Mouse (Mus musculus): ENCODE results near the gene Fbxo33. TPM values are rescaled to one million over a fixed set of nuclear protein-coding genes. Genes with fewer than 3 reads are reported as not detected.

Fbxo33 gene
- polyA plus RNA-seq, 1 experiment from 2014 or later, result 7.2 TPM

- no peak overlapping the region for H3K4me3 ChIP-seq
- no peak for ATAC-seq (ENCODE audit: low FRiP score)
- no peaks in the 10 kb centered on the region for H3K4me1 ChIP-seq (replicated peaks)
- H3K27me3 ChIP-seq, result no peaks in the 10 kb centered on the region
- H3K9ac ChIP-seq, result no peak overlapping the region
- no peaks in the 10 kb centered on the region for H3K9me3 ChIP-seq
- no peak overlapping the region for H3K27ac ChIP-seq
- H3K36me3 ChIP-seq, result peaks cover 33% of the 10 kb centered on the region
- H3K4me2 ChIP-seq, result no peak overlapping the region
- 91% methylated on average over 9 of the region's 9 CpGs for WGBS
Observed at GRCm38 (mm10) chr12:59194341-59195003, 25.1 kb downstream of the Fbxo33 start.

DNA sequence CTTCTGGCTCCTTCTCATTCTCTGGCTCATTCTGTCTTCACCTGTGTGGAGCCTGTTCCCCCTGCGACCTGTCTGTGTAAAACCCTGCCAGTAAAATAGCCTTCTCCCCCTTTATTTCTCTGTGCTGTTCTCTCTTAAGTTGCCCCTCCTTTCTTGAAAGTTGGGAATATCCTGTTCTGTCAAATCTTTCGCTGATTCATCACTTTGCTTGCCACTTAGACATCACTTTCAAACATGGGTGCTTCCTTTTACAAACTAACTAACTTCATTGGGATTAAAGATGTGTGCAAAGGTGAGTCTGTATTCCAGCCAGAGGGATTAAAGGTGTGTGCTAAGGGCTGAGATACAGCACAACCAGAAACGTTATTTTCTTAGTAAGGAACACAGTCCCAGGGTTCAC is 25.9 kb downstream of the Fbxo33 start:
- no peak overlapping the region for H3K4me2 ChIP-seq
- peaks cover 31% of the 10 kb centered on the region for H3K36me3 ChIP-seq
- H3K9ac ChIP-seq, result no peak overlapping the region
- H3K27ac ChIP-seq, result no peak overlapping the region
- H3K4me1 ChIP-seq (replicated peaks), result no peaks in the 10 kb centered on the region
- no peaks in the 10 kb centered on the region for H3K27me3 ChIP-seq
- H3K4me3 ChIP-seq, result no peak overlapping the region
- 94% methylated on average over 3 of the region's 3 CpGs for WGBS
- H3K9me3 ChIP-seq, result no peaks in the 10 kb centered on the region
- ATAC-seq (ENCODE audit: low FRiP score), result no peak

DNA sequence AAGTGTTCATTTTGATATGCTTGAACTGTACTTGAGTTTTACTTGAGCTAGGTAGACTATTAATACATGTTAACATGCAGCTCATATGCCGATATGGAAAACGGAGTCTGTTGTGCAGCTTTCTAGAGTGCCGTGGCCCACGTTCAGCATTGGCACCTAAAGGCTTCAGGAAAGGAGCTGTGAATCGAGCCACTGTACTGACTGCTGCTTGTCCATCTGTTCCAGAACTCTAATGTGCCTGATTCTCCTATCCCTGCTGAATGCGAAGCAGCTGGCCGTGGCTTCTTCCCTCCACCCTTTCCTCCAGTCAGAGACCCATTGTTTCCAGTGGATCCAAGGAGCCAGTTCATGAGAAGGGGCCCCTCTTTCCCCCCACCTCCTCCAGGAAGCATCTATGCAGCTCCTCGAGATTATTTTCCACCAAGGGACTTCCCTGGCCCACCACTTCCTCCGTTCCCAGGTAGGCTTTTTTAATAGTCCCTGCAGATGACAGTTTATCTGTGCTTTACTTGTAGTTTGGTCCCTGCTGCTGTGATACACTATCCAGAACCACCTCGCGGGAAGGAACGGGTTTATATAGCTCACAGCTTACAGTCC is 31.3 kb downstream of the Fbxo33 start:
- H3K4me3 ChIP-seq, result no peak overlapping the region
- 92% methylated on average over 12 of the region's 12 CpGs for WGBS
- H3K36me3 ChIP-seq, result peaks cover 64% of the 10 kb centered on the region
- no peak overlapping the region for H3K4me2 ChIP-seq
- no peak for ATAC-seq (ENCODE audit: low FRiP score)
- H3K27me3 ChIP-seq, result no peaks in the 10 kb centered on the region
- H3K9me3 ChIP-seq, result no peaks in the 10 kb centered on the region
- no peak overlapping the region for H3K27ac ChIP-seq
- H3K4me1 ChIP-seq (replicated peaks), result no peaks in the 10 kb centered on the region
- H3K9ac ChIP-seq, result no peak overlapping the region

GRCm38 (mm10) chr12:59177814-59178213 is 41.7 kb downstream of the Fbxo33 start:
- peak; percentile 57; the same call in 1 of the 2 replicates for ATAC-seq (ENCODE audit: low FRiP score)
- no peaks in the 10 kb centered on the region for H3K4me1 ChIP-seq (replicated peaks)
- WGBS, result 87% methylated on average over 3 of the region's 3 CpGs
- H3K27me3 ChIP-seq, result no peaks in the 10 kb centered on the region
- no peak overlapping the region for H3K27ac ChIP-seq
- no peak overlapping the region for H3K9ac ChIP-seq
- no peaks in the 10 kb centered on the region for H3K9me3 ChIP-seq
- peaks cover 68% of the 10 kb centered on the region for H3K36me3 ChIP-seq
- H3K4me3 ChIP-seq, result no peak overlapping the region
- no peak overlapping the region for H3K4me2 ChIP-seq

GRCm38 (mm10) chr12:59169935-59170334 is 49.6 kb downstream of the Fbxo33 start:
- H3K4me1 ChIP-seq (replicated peaks), result no peaks in the 10 kb centered on the region
- no peak overlapping the region for H3K4me3 ChIP-seq
- no peak overlapping the region for H3K27ac ChIP-seq
- H3K9ac ChIP-seq, result no peak overlapping the region
- WGBS, result 87% methylated on average over 4 of the region's 4 CpGs
- H3K36me3 ChIP-seq, result peaks cover 31% of the 10 kb centered on the region
- no peak overlapping the region for H3K4me2 ChIP-seq
- H3K9me3 ChIP-seq, result no peaks in the 10 kb centered on the region
- H3K27me3 ChIP-seq, result no peaks in the 10 kb centered on the region
- ATAC-seq (ENCODE audit: low FRiP score), result no peak

DNA sequence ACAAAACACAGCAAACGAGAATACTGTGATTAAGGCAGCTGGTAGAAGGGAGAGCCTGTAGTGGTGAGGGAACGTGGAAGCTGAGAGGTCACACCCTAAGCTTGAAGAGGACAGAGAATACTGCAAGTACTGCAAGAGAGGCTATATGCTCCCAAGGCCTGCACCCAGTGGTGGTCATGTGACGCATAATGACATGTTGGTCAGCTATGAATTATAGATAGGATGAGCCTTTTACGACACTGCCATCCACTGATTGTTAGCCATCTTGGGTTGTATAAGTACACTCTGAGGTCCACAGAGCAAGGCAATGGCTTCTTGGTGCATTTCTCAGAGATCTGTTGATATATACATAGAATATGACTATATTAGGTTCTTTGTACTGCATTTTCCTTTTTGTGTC is 53.0 kb downstream of the Fbxo33 start:
- Histone ChIP-seq H3K27ac (no peak overlapping the region), H3K27me3 (no peaks in the 10 kb centered on the region), H3K36me3 (peaks cover 51% of the 10 kb centered on the region), H3K4me2 (no peak overlapping the region), H3K9me3 (no peaks in the 10 kb centered on the region), H3K4me3 (no peak overlapping the region), H3K4me1 (replicated peaks) (no peaks in the 10 kb centered on the region), H3K9ac (no peak overlapping the region)
- WGBS, result 93% methylated on average over 4 of the region's 4 CpGs
- ATAC-seq (ENCODE audit: low FRiP score), result no peak

DNA sequence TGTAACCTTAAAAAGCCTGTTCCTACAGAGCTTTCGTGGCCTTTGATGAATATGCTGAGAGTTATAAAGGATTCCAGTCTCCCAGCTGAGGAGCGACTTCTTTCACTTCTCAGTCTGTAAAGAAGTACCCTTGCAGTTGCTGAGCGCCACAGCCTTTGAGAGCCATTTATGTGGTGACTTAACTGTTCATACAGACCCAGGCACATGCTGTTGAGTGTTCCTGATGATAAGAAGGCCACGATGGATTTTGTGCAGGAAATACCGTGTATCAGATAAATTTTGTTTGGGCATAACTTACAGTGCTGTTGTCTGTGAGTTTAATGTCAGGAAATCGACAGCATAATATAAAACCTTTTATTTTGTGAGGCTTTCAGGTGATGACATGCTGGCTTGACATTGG is 55.0 kb downstream of the Fbxo33 start:
- Histone ChIP-seq H3K9ac (no peak overlapping the region), H3K27ac (no peak overlapping the region), H3K9me3 (no peaks in the 10 kb centered on the region), H3K27me3 (no peaks in the 10 kb centered on the region), H3K36me3 (peaks cover 52% of the 10 kb centered on the region), H3K4me2 (no peak overlapping the region), H3K4me1 (replicated peaks) (no peaks in the 10 kb centered on the region), H3K4me3 (no peak overlapping the region)
- ATAC-seq (ENCODE audit: low FRiP score), result no peak
- 94% methylated on average over 6 of the region's 6 CpGs for WGBS

DNA sequence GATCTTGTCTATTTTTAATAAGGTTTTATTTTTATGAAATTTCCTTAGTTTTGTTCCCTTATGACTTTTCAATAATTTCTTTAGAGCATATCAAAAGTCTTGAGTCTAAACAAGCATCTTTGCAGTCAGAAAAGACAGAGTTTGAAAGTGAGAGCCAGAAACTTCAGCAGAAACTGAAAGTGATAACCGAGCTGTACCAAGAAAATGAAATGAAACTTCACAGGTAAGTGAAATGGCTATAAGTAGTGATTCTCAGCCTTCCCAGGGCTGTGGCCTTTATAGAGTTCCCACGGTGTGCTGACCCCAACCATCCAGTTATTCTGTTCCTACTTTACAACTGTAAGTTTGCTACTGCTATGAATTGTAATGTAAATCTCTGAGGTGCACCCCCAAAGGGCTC is 56.7 kb downstream of the Fbxo33 start:
- WGBS, result 95% methylated on average over 2 of the region's 2 CpGs
- Histone ChIP-seq H3K9ac (no peak overlapping the region), H3K27me3 (no peaks in the 10 kb centered on the region), H3K4me1 (replicated peaks) (no peaks in the 10 kb centered on the region), H3K36me3 (peaks cover 60% of the 10 kb centered on the region), H3K4me3 (no peak overlapping the region), H3K27ac (no peak overlapping the region), H3K9me3 (no peaks in the 10 kb centered on the region), H3K4me2 (no peak overlapping the region)
- ATAC-seq (ENCODE audit: low FRiP score), result no peak

DNA sequence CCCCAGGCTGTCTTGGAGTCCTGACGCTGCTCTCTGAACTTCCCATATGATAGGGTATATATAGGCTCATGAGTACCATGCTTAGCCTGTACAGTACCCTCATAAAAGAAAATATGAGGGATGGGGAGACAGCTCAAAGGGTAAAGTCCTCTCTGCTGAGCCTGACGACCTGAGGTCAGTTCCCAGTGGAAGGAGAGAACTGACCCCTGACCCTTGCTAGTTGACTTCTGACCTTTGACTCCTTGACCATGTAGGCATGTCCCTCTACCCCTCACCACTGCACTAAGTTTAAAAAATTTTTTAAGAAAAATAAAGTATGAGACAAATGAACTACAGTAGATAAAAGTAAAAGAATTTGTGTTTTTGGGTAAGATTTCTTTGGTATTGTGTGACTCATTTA is 58.4 kb downstream of the Fbxo33 start:
- Histone ChIP-seq H3K27ac (no peak overlapping the region), H3K4me3 (no peak overlapping the region), H3K27me3 (no peaks in the 10 kb centered on the region), H3K4me2 (no peak overlapping the region), H3K4me1 (replicated peaks) (no peaks in the 10 kb centered on the region), H3K36me3 (peaks cover 70% of the 10 kb centered on the region), H3K9me3 (no peaks in the 10 kb centered on the region), H3K9ac (no peak overlapping the region)
- no peak for ATAC-seq (ENCODE audit: low FRiP score)
- 55% methylated on average over 2 of the region's 2 CpGs for WGBS

Small RNA genes within 50 kb of the gene (microRNA-seq; reads per million reads assigned to microRNA genes)
- not detected for gene Gm27284

Other genes with a start within 250 kb of the Fbxo33 start
- 107 and 111 TPM in 2 replicates for gene Sec23a, start 207.7 kb downstream of the Fbxo33 start, polyA plus RNA-seq (2015; fragmentation: Nextera tagmentation; extraction: Ambion mirVana)
- 17.4 and 17.5 TPM in 2 replicates for gene Gemin2, start 206.3 kb downstream of the Fbxo33 start, polyA plus RNA-seq (2015; fragmentation: Nextera tagmentation; extraction: Ambion mirVana)
- gene Trappc6b, start 158.3 kb downstream of the Fbxo33 start, polyA plus RNA-seq (2015; fragmentation: Nextera tagmentation; extraction: Ambion mirVana), result 157 and 158 TPM in 2 replicates
- gene Pnn, start 152.8 kb downstream of the Fbxo33 start, polyA plus RNA-seq (2015; fragmentation: Nextera tagmentation; extraction: Ambion mirVana), result 106 and 113 TPM in 2 replicates
- 38.1 and 42.3 TPM in 2 replicates for gene Mia2, start 123.9 kb downstream of the Fbxo33 start, polyA plus RNA-seq (2015; fragmentation: Nextera tagmentation; extraction: Ambion mirVana)

All from hindbrain, embryonic 13.5 days (tissue).